ENCODE assay signal across 10 mouse cellular contexts in the genomic region with DNA sequence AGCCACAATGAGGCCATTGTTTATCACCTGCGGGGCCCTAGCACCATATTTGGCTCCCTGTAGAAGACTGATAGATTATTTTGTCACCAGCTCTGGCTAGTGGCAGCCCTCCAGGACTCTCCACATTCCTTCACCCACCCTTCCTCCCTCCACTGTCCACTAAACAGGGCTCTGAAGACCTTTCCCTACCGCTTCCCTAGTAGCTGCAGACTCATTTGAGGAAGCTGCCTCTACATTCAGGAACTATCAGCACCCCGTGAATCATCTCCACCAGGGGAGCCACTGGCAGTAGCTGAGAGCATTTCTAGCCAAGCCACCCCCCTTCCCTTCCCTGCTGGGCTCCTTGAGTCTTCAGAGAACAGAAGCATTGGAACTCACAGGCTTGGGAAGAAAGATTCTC. TPM values are rescaled to one million over a fixed set of nuclear protein-coding genes. Genes with fewer than 3 reads are reported as not detected.
DNase-seq lines count a peak whose midpoint lies in the region; ATAC-seq and TF ChIP-seq lines count a peak whose summit lies in the region.
"Had no signal": no experiment of that assay in that cellular context is flagged by ENCODE, and none has a peak within 500 bp of the region (broad histone marks: within the 10 kb centered on the region; RNA-seq: fewer than 3 reads in every experiment).

No protein-coding gene starts in this region.

- H3K4me1 ChIP-seq in MEL (ENCODE audit: control insufficient read depth in 1 of 2, insufficient read depth in 2 of 2, low read length in 2 of 2) = peaks cover 0 to 4% of the 10 kb centered on the region in 2 experiments; a peak in 1 of 4 replicates
- peaks cover 5% of the 10 kb centered on the region; the same call in 1 of the 2 replicates for H3K4me1 ChIP-seq in lung, embryonic 14.5 days (ENCODE audit: insufficient read depth)
- H3K4me1 ChIP-seq: hindbrain, embryonic 15.5 days had no signal

- TF ChIP-seq CTCF in MEL (IDR thresholded peaks at IDR 0.05 in 2 of 3, conservative IDR thresholded peaks at IDR 0.05 in 1 of 3; ENCODE audit: control insufficient read depth in 1 of 3, insufficient read depth in 1 of 3, low read depth in 2 of 3, low read length in 3 of 3, poor library complexity in 1 of 3, severe bottlenecking in 1 of 3) = no peak; a peak in 1 of 6 replicates
- peak; percentile 43 for TF ChIP-seq CTCF in lung, embryonic 14.5 days (IDR thresholded peaks at IDR 0.05; ENCODE audit: low read depth)

- H3K9me3 ChIP-seq in MEL (replicated peaks; ENCODE audit: insufficient read depth, low read length) = no peaks in the 10 kb centered on the region
- no peaks in the 10 kb centered on the region for H3K9me3 ChIP-seq in lung, embryonic 14.5 days (ENCODE audit: low read depth, low read length)
- H3K9me3 ChIP-seq: hindbrain, embryonic 15.5 days had no signal

- H3K36me3 ChIP-seq in MEL (ENCODE audit: control insufficient read depth in 1 of 2, insufficient read depth in 2 of 2, low read length in 2 of 2) = no peaks in the 10 kb centered on the region
- H3K36me3 ChIP-seq in lung, embryonic 14.5 days (ENCODE audit: insufficient read depth) = no peaks in the 10 kb centered on the region
- H3K36me3 ChIP-seq: hindbrain, embryonic 15.5 days had no signal

- peak; percentile 63 for ATAC-seq in lung, embryonic 14.5 days (ENCODE audit: insufficient read depth)

- peak; percentile 45 for DNase-seq in adrenal gland, adult 2 months
- DNase-seq in adrenal gland, adult 18-20 months (ENCODE audit: low spot score in 2 of 2) = no peak
- DNase-seq in MEL (ENCODE audit: low read depth, low spot score) = peak; percentile 45
- peak; percentile 76 for DNase-seq in heart, adult 9 months (ENCODE audit: low spot score in 2 of 2)
- peak; percentile 73 for DNase-seq in lung, embryonic 14.5 days
- no peak for DNase-seq in ovary, postnatal 10 days (ENCODE audit: low spot score)
- no peak for DNase-seq in thymus, postnatal 10 days (ENCODE audit: low spot score in 2 of 2)
- DNase-seq in embryo, embryonic 9.5 days (ENCODE audit: extremely low spot score) = no peak

- no peaks in the 10 kb centered on the region for H3K79me2 ChIP-seq in MEL (ENCODE audit: control insufficient read depth, insufficient read depth, low read length, poor library complexity)

- 25% methylated on average over 3 of the region's 3 CpGs for WGBS in lung, embryonic 14.5 days

- H3K4me3 ChIP-seq in MEL (ENCODE audit: control insufficient read depth in 1 of 2, insufficient read depth in 1 of 2, low read depth in 2 of 2, low read length in 2 of 2) = no peak overlapping the region
- no peak overlapping the region for H3K4me3 ChIP-seq in lung, embryonic 14.5 days (ENCODE audit: low read depth, low read length)
- H3K4me3 ChIP-seq: hindbrain, embryonic 15.5 days; myocyte had no signal

- no peak for TF ChIP-seq POLR2A in MEL (IDR thresholded peaks at IDR 0.05; ENCODE audit: control insufficient read depth in 1 of 2, insufficient read depth in 1 of 2, low read depth in 1 of 2, low read length in 2 of 2, poor library complexity in 1 of 2)

- H3K9ac ChIP-seq in MEL (ENCODE audit: control insufficient read depth, low read depth, low read length, poor library complexity, severe bottlenecking) = no peak overlapping the region
- H3K9ac ChIP-seq in lung, embryonic 14.5 days = no peak overlapping the region
- H3K9ac ChIP-seq: hindbrain, embryonic 15.5 days had no signal

- no peak overlapping the region for H3K4me2 ChIP-seq in lung, embryonic 14.5 days
- H3K4me2 ChIP-seq: hindbrain, embryonic 15.5 days had no signal

- TF ChIP-seq EP300 in MEL (IDR thresholded peaks at IDR 0.05; ENCODE audit: low read depth in 1 of 2, low read length in 2 of 2) = no peak

- no peak; the same call in 1 of the 2 replicates for TF ChIP-seq RAD21 in MEL (IDR thresholded peaks at IDR 0.05; ENCODE audit: low read depth, low read length)

- H3K27ac ChIP-seq in MEL (ENCODE audit: control insufficient read depth, low read depth, low read length) = no peak overlapping the region
- 0 out of 2 replicates have a peak overlapping the region, but pooled peaks have one; percentile 15 for H3K27ac ChIP-seq in lung, embryonic 14.5 days (ENCODE audit: low read depth)
- H3K27ac ChIP-seq: hindbrain, embryonic 15.5 days had no signal

- no peaks in the 10 kb centered on the region; a peak in 2 of 4 replicates for H3K27me3 ChIP-seq in MEL (ENCODE audit: control insufficient read depth in 1 of 2, insufficient read depth in 2 of 2, low read length in 2 of 2)
- H3K27me3 ChIP-seq in lung, embryonic 14.5 days (ENCODE audit: insufficient read depth, low read length) = no peaks in the 10 kb centered on the region
- H3K27me3 ChIP-seq: hindbrain, embryonic 15.5 days had no signal

TF ChIP-seq in MEL, 35 proteins besides CTCF, POLR2A, EP300 and RAD21:
- no peak for TF ChIP-seq KAT2A (conservative IDR thresholded peaks at IDR 0.05; ENCODE audit: low read depth, low read length)
- TF ChIP-seq SMC3 (IDR thresholded peaks at IDR 0.05; ENCODE audit: low read depth, low read length) = 0 out of 2 replicates have a peak, but pooled peaks have one; percentile 11

RNA-seq across cellular contexts. Expression of a gene that starts 45.9 kb away (rescaled TPM):
- 10 to 100 TPM; 89.4 to 92.0 TPM for total RNA-seq in adrenal gland, adult 2 months (2021)
- 111 and 120 TPM in 2 replicates for polyA plus RNA-seq in adrenal gland, adult 2 months (2012; rRNA removed)
- total RNA-seq in adrenal gland, adult 18-20 months (2021) = 100 to 1,000 TPM; 118 to 119 TPM
- 30.4 and 37.2 TPM in 2 replicates for total RNA-seq in MEL (2012; rRNA removed)
- polyA plus RNA-seq in MEL (2012; ENCODE audit: insufficient read depth in 1 of 2, insufficient read length in 2 of 2, low read depth in 1 of 2, low replicate concordance in 2 of 2, missing spikeins in 1 of 2) = 10 to 100 TPM in 1 of 2 experiments, not detected in 1; 17.1 TPM
- 8.9 and 9.3 TPM in 2 replicates for polyA plus RNA-seq in lung, embryonic 14.5 days (2014; fragmentation: Nextera tagmentation; extraction: Ambion mirVana)

Comparison
In these comparisons a context has a peak if more than half of its experiments do, and no peak if none do; other contexts are left out.
1. DNase-seq: peak in adrenal gland, adult 2 months (single experiment), MEL (single experiment), heart, adult 9 months (2 of 2) and lung, embryonic 14.5 days (single experiment); none in adrenal gland, adult 18-20 months (0 of 2), ovary, postnatal 10 days (single experiment), thymus, postnatal 10 days (0 of 2) and embryo, embryonic 9.5 days (single experiment).